Mouse (Mus musculus): Measurements from ENCODE around the gene Rwdd4a. TPM values are rescaled to one million over a fixed set of nuclear protein-coding genes. Genes with fewer than 3 reads are reported as not detected.

Rwdd4a gene
- polyA plus RNA-seq, 1 experiment from 2014 or later, result 45.8 TPM

DNA sequence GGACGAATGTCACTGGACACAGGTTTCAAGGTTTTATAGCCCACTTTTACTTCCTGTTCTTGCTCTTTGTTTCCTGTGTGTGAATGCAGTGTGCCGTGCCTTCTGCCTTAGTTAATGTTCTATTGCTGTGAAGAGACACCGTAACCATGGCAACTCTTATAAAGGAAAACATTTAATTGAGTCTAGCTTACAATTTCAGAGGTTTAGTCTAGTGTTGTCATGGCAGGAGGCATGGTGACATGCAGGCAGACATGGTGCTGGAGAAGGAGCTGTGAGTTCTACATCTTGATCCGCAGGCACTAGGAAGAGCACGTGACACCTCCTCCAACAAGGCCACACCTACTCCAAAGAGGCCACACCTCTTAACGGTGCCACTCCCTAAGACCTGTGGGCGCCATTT lies 48.0 kb downstream of the Rwdd4a start:
- H3K27ac ChIP-seq, result no peak overlapping the region
- 82% methylated on average over 7 of the region's 7 CpGs for WGBS
- H3K4me2 ChIP-seq, result no peak overlapping the region
- H3K4me3 ChIP-seq (replicated peaks), result no peak overlapping the region
- no peak overlapping the region for H3K9ac ChIP-seq (replicated peaks)
- H3K27me3 ChIP-seq, result no peaks in the 10 kb centered on the region
- H3K9me3 ChIP-seq, result peaks cover 5% of the 10 kb centered on the region
- H3K36me3 ChIP-seq, result no peaks in the 10 kb centered on the region
- no peaks in the 10 kb centered on the region for H3K4me1 ChIP-seq (replicated peaks)
- ATAC-seq (ENCODE audit: insufficient number of reproducible peaks, insufficient read depth, low FRiP score, low TSS enrichment, low read depth), result no peak

GRCm38 (mm10) chr8:47588616-47589015 lies 55.2 kb downstream of the Rwdd4a start:
- Histone ChIP-seq H3K4me2 (no peak overlapping the region), H3K9ac (replicated peaks) (no peak overlapping the region), H3K27me3 (no peaks in the 10 kb centered on the region), H3K36me3 (no peaks in the 10 kb centered on the region), H3K27ac (no peak overlapping the region), H3K4me3 (replicated peaks) (no peak overlapping the region), H3K4me1 (replicated peaks) (no peaks in the 10 kb centered on the region), H3K9me3 (0 out of 2 replicates have a peak, but pooled peaks cover 5% of the 10 kb centered on the region)
- 92% methylated on average over 5 of the region's 5 CpGs for WGBS
- ATAC-seq (ENCODE audit: insufficient number of reproducible peaks, insufficient read depth, low FRiP score, low TSS enrichment, low read depth), result no peak

DNA sequence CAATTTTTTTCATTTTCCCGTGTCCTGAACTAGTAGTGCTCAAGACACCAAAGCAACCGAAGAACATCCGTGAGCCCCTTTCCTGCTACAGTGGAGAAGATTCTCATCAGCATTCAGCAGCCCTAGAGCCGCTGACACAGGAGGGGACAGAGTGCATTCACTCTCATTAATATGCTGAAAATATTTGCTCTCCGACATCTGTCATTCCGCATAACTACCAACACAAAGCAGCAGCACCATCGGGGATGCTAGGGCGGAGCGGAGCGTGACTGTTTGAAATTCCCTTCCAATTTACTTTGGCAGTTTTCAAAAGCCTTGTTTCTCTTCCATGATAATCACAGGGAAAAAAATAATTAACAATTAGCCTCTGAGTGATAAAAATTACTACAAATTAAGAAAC lies 56.9 kb downstream of the Rwdd4a start:
- no peak overlapping the region for H3K4me2 ChIP-seq
- H3K4me1 ChIP-seq (replicated peaks), result no peaks in the 10 kb centered on the region
- H3K4me3 ChIP-seq (replicated peaks), result no peak overlapping the region
- H3K27ac ChIP-seq, result no peak overlapping the region
- H3K9ac ChIP-seq (replicated peaks), result no peak overlapping the region
- no peak for ATAC-seq (ENCODE audit: insufficient number of reproducible peaks, insufficient read depth, low FRiP score, low TSS enrichment, low read depth)
- no peaks in the 10 kb centered on the region for H3K36me3 ChIP-seq
- H3K9me3 ChIP-seq, result 0 out of 2 replicates have a peak, but pooled peaks cover 5% of the 10 kb centered on the region
- no peaks in the 10 kb centered on the region for H3K27me3 ChIP-seq
- WGBS, result 90% methylated on average over 10 of the region's 10 CpGs

DNA sequence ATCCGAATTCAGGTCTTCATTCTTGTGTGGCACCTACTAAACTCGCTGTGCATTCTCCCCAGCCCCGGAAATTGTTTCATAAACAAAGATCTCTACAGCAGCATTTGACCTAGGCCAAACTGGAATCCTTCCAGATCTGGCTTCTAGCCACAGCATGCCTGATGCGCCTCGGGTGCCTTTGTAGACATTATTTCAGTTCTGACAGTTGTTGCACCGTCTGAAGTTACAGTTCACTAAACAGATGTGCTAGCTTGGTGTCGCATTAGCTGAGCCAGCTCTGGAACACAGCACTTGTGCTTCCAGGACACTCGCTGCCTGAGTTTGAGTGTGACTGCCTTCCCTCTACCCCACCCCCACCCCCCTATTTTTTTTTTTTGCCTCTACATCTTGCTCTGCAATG lies 67.2 kb downstream of the Rwdd4a start:
- H3K4me2 ChIP-seq, result no peak overlapping the region
- no peak overlapping the region for H3K27ac ChIP-seq
- no peaks in the 10 kb centered on the region for H3K27me3 ChIP-seq
- no peak overlapping the region for H3K4me3 ChIP-seq (replicated peaks)
- no peaks in the 10 kb centered on the region for H3K4me1 ChIP-seq (replicated peaks)
- WGBS, result 78% methylated on average over 8 of the region's 8 CpGs
- no peak for ATAC-seq (ENCODE audit: insufficient number of reproducible peaks, insufficient read depth, low FRiP score, low TSS enrichment, low read depth)
- no peak overlapping the region for H3K9ac ChIP-seq (replicated peaks)
- no peaks in the 10 kb centered on the region for H3K9me3 ChIP-seq
- no peaks in the 10 kb centered on the region for H3K36me3 ChIP-seq

Small RNA genes lying within 50 kb of the gene (microRNA-seq; reads per million reads assigned to microRNA genes)
- not detected for gene Gm27409

Other genes with a start within 250 kb of the Rwdd4a start
- 24.5 and 25.0 TPM in 2 replicates for gene Stox2, start 87.3 kb upstream of the Rwdd4a start, polyA plus RNA-seq (2016; fragmentation: Nextera tagmentation; extraction: Ambion mirVana)
- gene Trappc11, start 194 bp upstream of the Rwdd4a start, polyA plus RNA-seq (2016; fragmentation: Nextera tagmentation; extraction: Ambion mirVana), result 41.4 and 41.6 TPM in 2 replicates
- 15.7 and 17.8 TPM in 2 replicates for gene Ing2, start 141.9 kb downstream of the Rwdd4a start, polyA plus RNA-seq (2016; fragmentation: Nextera tagmentation; extraction: Ambion mirVana)
- gene Cdkn2aip, start 180.3 kb downstream of the Rwdd4a start, polyA plus RNA-seq (2016; fragmentation: Nextera tagmentation; extraction: Ambion mirVana), result 32.4 and 34.6 TPM in 2 replicates